Mouse (Mus musculus) thymus, postnatal 4 days (tissue): ENCODE data around the gene N4bp2.

Experiments
- DNase-seq: peaks from one replicate; pipeline ENCODE4 v3.0.0; 2021

N4bp2 gene

GRCm38 (mm10) chr5:65864946-65865345, 101.6 kb downstream of the N4bp2 start:
- no peak for DNase-seq

- no peak for DNase-seq
Observed at GRCm38 (mm10) chr5:65866591-65866990, 103.3 kb downstream of the N4bp2 start.

DNA sequence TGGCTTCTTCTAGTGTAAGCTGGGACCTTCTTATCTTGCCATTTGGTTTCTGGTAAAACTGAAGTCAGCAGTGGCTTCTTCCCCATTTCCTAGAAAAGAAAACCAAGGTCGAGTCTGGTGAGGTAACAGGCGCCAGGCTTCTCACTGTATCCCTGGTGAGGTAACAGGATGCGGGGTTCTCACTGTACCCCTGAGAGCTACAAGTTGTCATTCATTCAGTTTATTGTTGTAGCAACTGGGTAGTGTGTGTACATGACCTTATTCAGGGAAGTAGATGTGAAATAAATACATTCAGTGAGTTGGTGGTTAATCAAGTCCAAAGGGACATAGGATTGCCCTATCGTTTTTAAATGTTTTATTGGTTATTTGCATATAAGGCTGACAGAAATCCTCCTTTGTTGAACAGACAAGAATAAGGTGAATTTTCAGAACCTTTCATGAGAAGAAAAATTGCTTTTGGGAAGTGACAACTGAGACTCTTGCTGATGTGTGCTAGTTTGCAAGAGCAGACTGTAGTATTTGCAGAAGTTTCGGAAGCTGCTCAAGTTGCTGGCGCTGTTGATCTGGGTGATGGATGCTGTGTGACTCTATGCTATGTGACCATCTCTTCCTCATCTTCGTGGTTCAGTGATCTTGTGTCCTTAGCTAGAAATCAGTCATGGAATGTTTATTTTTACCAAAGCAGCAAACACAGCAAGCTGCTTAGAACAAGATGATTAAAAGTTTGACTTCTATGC, 104.2 kb downstream of the N4bp2 start:
- DNase-seq: no peak

GRCm38 (mm10) chr5:65868419-65868818, 105.1 kb downstream of the N4bp2 start:
- DNase-seq: no peak

GRCm38 (mm10) chr5:65869660-65870059, 106.3 kb downstream of the N4bp2 start:
- no peak for DNase-seq

- DNase-seq: no peak
Observed at GRCm38 (mm10) chr5:65871276-65871875, 108.1 kb downstream of the N4bp2 start.

DNA sequence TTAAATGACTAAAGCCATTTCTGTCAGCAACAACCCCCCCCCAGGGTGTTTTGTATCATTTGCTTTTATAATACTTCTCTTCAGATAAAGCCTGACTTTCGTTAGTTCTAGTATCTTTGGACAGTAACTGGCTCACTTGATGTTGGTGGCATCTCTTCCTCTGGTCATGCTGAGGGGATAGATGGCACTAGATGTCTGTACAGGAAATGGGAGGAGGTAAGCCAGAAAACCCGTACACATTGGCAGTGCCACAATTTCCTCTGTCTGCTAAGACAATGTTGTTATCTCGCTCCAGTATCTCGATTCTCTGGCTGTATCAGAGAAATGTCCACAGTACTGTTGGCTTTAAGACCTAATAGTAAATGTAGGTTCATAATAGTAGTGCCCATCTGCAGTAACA, 109.9 kb downstream of the N4bp2 start:
- DNase-seq: no peak

- no peak for DNase-seq
Observed at GRCm38 (mm10) chr5:65875269-65875668, 111.9 kb downstream of the N4bp2 start.

GRCm38 (mm10) chr5:65878367-65878766, 115.0 kb downstream of the N4bp2 start:
- DNase-seq: no peak
